8 mouse cellular contexts compared by ENCODE assay signal in the genomic region with DNA sequence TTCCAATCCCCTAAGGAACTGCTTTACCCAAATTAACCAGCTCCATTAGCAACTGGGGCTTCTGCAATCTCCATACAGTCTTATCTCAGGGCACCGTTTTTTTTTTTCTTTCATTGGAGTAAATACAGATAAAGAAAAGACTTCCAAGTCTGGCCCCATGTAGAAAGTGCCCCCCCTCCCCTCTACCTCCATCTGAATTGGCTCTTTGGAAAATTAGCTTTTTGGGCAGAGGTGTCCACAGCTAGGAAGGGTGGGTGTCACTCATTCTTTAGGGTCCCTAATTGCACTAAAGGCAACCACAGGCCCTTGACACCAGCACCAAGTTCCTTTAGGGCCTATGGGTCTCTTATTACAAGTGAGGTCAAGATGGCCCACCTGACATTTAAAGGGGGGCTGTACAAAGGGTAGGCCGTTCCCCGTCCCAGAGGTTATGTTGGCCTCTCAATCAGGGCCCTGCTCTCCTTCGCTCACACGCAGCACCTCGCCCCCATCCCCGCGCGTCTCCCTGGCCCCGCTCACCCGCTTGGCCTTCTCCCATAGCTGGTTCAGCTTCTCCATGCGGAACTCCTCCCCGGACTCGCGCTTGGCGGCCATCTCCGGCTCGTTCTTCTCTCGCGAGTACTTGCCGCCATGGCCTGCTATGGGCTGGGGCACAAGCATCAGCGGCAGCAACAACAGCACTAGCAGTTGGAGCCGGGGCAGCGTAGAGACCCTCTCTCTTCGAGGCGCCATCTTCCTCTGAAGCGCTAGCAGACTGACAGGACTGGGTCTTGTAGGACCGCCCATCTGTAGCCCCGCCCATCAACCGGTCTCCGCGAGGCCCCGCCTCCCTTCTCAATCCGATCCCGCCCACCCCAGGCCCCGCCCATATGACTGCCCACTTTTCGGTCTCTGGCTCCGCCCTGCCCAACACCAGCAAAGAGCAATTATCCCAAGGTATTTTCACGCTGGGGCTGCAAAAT. TPM values are rescaled to one million over a fixed set of nuclear protein-coding genes. Genes with fewer than 3 reads are reported as not detected.
DNase-seq lines count a peak whose midpoint lies in the region; ATAC-seq and TF ChIP-seq lines count a peak whose summit lies in the region.

A gene (minus strand): TSS at position 807 of the 962 bp plus-strand sequence.

- peak within 1 kb of the TSS; percentile 67 to 73 (median 73) for H3K4me3 ChIP-seq in CH12.LX (replicated peaks in 1 of 3; ENCODE audit: low read depth in 2 of 3, low read length in 2 of 3, poor library complexity in 1 of 3)
- peak within 1 kb of the TSS; percentile 72 for H3K4me3 ChIP-seq in forebrain, embryonic 11.5 days (ENCODE audit: low read depth, low read length)
- peak within 1 kb of the TSS; percentile 81 for H3K4me3 ChIP-seq in heart, embryonic 16.5 days (ENCODE audit: low read length)
- H3K4me3 ChIP-seq in liver, embryonic 15.5 days (replicated peaks) = peak within 1 kb of the TSS; percentile 69
- H3K4me3 ChIP-seq in neural tube, embryonic 12.5 days = peak within 1 kb of the TSS; percentile 78

- TF ChIP-seq RAD21 in CH12.LX (IDR thresholded peaks at IDR 0.05; ENCODE audit: low read depth, low read length) = no peak

- dilution Hi-C loops in CH12.LX (cut with MboI; ENCODE audit: extremely low pct_ligation_motif_present, extremely low pct_unique_long_range_greater_than_20kb, low sequenced_read_pairs) = no loop called here

- ATAC-seq in forebrain, embryonic 11.5 days (replicated peaks; ENCODE audit: low FRiP score) = peak; percentile 95
- peak; percentile 96 for ATAC-seq in heart, embryonic 16.5 days (replicated peaks; ENCODE audit: extremely low read depth, insufficient read depth, low FRiP score)
- peak; percentile 83 for ATAC-seq in liver, embryonic 15.5 days (ENCODE audit: insufficient read depth)
- peak; percentile 97 for ATAC-seq in neural tube, embryonic 12.5 days (ENCODE audit: low FRiP score, low read depth)

- no peak within 1 kb of the TSS for H3K27ac ChIP-seq in CH12.LX (ENCODE audit: insufficient read depth, low read depth)
- H3K27ac ChIP-seq in forebrain, embryonic 11.5 days (ENCODE audit: low read depth, low read length) = no peak within 1 kb of the TSS
- H3K27ac ChIP-seq in heart, embryonic 16.5 days (ENCODE audit: low read length) = peak within 1 kb of the TSS; percentile 80
- H3K27ac ChIP-seq in liver, embryonic 15.5 days (replicated peaks) = peak within 1 kb of the TSS; percentile 61
- peak within 1 kb of the TSS; percentile 66 for H3K27ac ChIP-seq in neural tube, embryonic 12.5 days

- peaks cover 22 to 33% of the 10 kb centered on the region in 2 experiments for H3K36me3 ChIP-seq in CH12.LX (replicated peaks in 1 of 2; ENCODE audit: control insufficient read depth in 1 of 2, insufficient read depth in 1 of 2, low read length in 1 of 2)
- no peaks in the 10 kb centered on the region; the same call in 1 of the 2 replicates for H3K36me3 ChIP-seq in forebrain, embryonic 11.5 days (ENCODE audit: control insufficient read depth, insufficient read depth, low read length)
- peaks cover 17% of the 10 kb centered on the region for H3K36me3 ChIP-seq in heart, embryonic 16.5 days (ENCODE audit: control insufficient read depth, insufficient read depth)
- H3K36me3 ChIP-seq in liver, embryonic 15.5 days (replicated peaks) = peaks cover 24% of the 10 kb centered on the region
- H3K36me3 ChIP-seq in neural tube, embryonic 12.5 days = peaks cover 24% of the 10 kb centered on the region

- H3K4me1 ChIP-seq in CH12.LX (ENCODE audit: control insufficient read depth in 1 of 2, insufficient read depth in 2 of 2) = peaks cover 18 to 30% of the 10 kb centered on the region in 2 experiments
- peaks cover 7% of the 10 kb centered on the region; the same call in 1 of the 2 replicates for H3K4me1 ChIP-seq in forebrain, embryonic 11.5 days (replicated peaks; ENCODE audit: control insufficient read depth, insufficient read depth, low read length)
- H3K4me1 ChIP-seq in heart, embryonic 16.5 days (ENCODE audit: control insufficient read depth, insufficient read depth, low read length) = peaks cover 17% of the 10 kb centered on the region
- H3K4me1 ChIP-seq in liver, embryonic 15.5 days (replicated peaks) = peaks cover 38% of the 10 kb centered on the region
- H3K4me1 ChIP-seq in neural tube, embryonic 12.5 days = peaks cover 26% of the 10 kb centered on the region

- peak; percentile 85 for DNase-seq in CH12.LX (ENCODE audit: extremely low read depth)
- peak; percentile 79 for DNase-seq in c-Kit-positive CD71-positive TER-119-negative erythroid progenitor cells, embryonic 14.5 days (ENCODE audit: low read depth)
- peak; percentile 98 for DNase-seq in forebrain, embryonic 11.5 days (ENCODE audit: low spot score)
- peak; percentile 88 to 96 for DNase-seq in kidney, postnatal 36 days
- peak; percentile 91 for DNase-seq in telencephalon, adult 2 months (ENCODE audit: low read depth, low spot score)

- 0 out of 2 replicates have a peak, but pooled peaks cover 3% of the 10 kb centered on the region for H3K79me2 ChIP-seq in CH12.LX (replicated peaks; ENCODE audit: control insufficient read depth, extremely low read depth, insufficient read depth, poor library complexity, severe bottlenecking)

- H3K9ac ChIP-seq in CH12.LX (ENCODE audit: insufficient read depth, low read depth) = peak within 1 kb of the TSS; percentile 41
- peak within 1 kb of the TSS; percentile 75 for H3K9ac ChIP-seq in forebrain, embryonic 11.5 days (ENCODE audit: low read length)
- peak within 1 kb of the TSS; percentile 85 for H3K9ac ChIP-seq in heart, embryonic 16.5 days (ENCODE audit: low read length)
- H3K9ac ChIP-seq in liver, embryonic 15.5 days = peak within 1 kb of the TSS; percentile 66
- H3K9ac ChIP-seq in neural tube, embryonic 12.5 days = peak within 1 kb of the TSS; percentile 79

- 1% methylated on average over 39 of the region's 39 CpGs for WGBS in forebrain, embryonic 11.5 days
- WGBS in heart, embryonic 16.5 days = under 1% methylated on average over 39 of the region's 39 CpGs
- WGBS in liver, embryonic 15.5 days (ENCODE audit: insufficient replicate concordance) = under 1% methylated on average over 39 of the region's 39 CpGs
- WGBS in neural tube, embryonic 12.5 days = under 1% methylated on average over 39 of the region's 39 CpGs

- in situ Hi-C loops in CH12.LX (cut with MboI; ENCODE audit: low pct_ligation_motif_present, low pct_unique_long_range_greater_than_20kb, low sequenced_read_pairs) = no loop called here

- peaks cover 24% of the 10 kb centered on the region for H3K27me3 ChIP-seq in CH12.LX (replicated peaks)
- no peaks in the 10 kb centered on the region for H3K27me3 ChIP-seq in forebrain, embryonic 11.5 days (ENCODE audit: control insufficient read depth, insufficient read depth, low read length)
- H3K27me3 ChIP-seq in heart, embryonic 16.5 days (ENCODE audit: control insufficient read depth, insufficient read depth, low read length) = no peaks in the 10 kb centered on the region
- peaks cover 11% of the 10 kb centered on the region for H3K27me3 ChIP-seq in liver, embryonic 15.5 days
- H3K27me3 ChIP-seq in neural tube, embryonic 12.5 days (replicated peaks) = no peaks in the 10 kb centered on the region

- TF ChIP-seq CTCF in CH12.LX (conservative IDR thresholded peaks at IDR 0.05 in 1 of 2, IDR thresholded peaks at IDR 0.05 in 1 of 2; ENCODE audit: low read depth in 2 of 2, low read length in 2 of 2) = no peak

- peak within 1 kb of the TSS; percentile 68 for H3K4me2 ChIP-seq in CH12.LX (ENCODE audit: insufficient read depth, low read depth, poor library complexity, severe bottlenecking)
- peak within 1 kb of the TSS; percentile 81 for H3K4me2 ChIP-seq in forebrain, embryonic 11.5 days (ENCODE audit: low read depth, low read length, severe bottlenecking)
- peak within 1 kb of the TSS; percentile 79 for H3K4me2 ChIP-seq in heart, embryonic 16.5 days (ENCODE audit: low read depth, low read length)
- peak within 1 kb of the TSS; percentile 80 for H3K4me2 ChIP-seq in liver, embryonic 15.5 days
- peak within 1 kb of the TSS; percentile 72 for H3K4me2 ChIP-seq in neural tube, embryonic 12.5 days (replicated peaks)

- peak; percentile 94 for TF ChIP-seq POLR2A in CH12.LX (IDR thresholded peaks at IDR 0.05; ENCODE audit: low read depth, low read length)

- no peak for TF ChIP-seq EP300 in CH12.LX (IDR thresholded peaks at IDR 0.05; ENCODE audit: low read length)

- no peaks in the 10 kb centered on the region for H3K9me3 ChIP-seq in CH12.LX (replicated peaks; ENCODE audit: low read length)
- H3K9me3 ChIP-seq in forebrain, embryonic 11.5 days (ENCODE audit: control insufficient read depth, low read length) = no peaks in the 10 kb centered on the region
- H3K9me3 ChIP-seq in heart, embryonic 16.5 days (replicated peaks; ENCODE audit: control insufficient read depth, low read length) = no peaks in the 10 kb centered on the region
- no peaks in the 10 kb centered on the region for H3K9me3 ChIP-seq in liver, embryonic 15.5 days (replicated peaks)
- H3K9me3 ChIP-seq in neural tube, embryonic 12.5 days = no peaks in the 10 kb centered on the region

TF ChIP-seq in CH12.LX, 34 proteins besides CTCF, POLR2A, EP300 and RAD21:
- TF ChIP-seq NELFE (IDR thresholded peaks at IDR 0.05; ENCODE audit: low read depth, low read length) (peak; percentile 75), SIN3A (IDR thresholded peaks at IDR 0.05; ENCODE audit: low read length) (peak; percentile 55; the same call in 1 of the 2 replicates), TCF12 (IDR thresholded peaks at IDR 0.05; ENCODE audit: low read depth, low read length) (peak; percentile 84), POLR2AphosphoS2 (IDR thresholded peaks at IDR 0.05; ENCODE audit: low read depth, low read length) (no peak), TBP (conservative IDR thresholded peaks at IDR 0.05; ENCODE audit: low read depth, low read length) (peak; percentile 82), CHD2 (IDR thresholded peaks at IDR 0.05; ENCODE audit: low read length) (peak; percentile 85), MAFK (IDR thresholded peaks at IDR 0.05; ENCODE audit: insufficient replicate concordance, low read length) (no peak), ELF1 (IDR thresholded peaks at IDR 0.05; ENCODE audit: low read depth, low read length) (peak; percentile 54; the same call in 1 of the 2 replicates)

RNA-seq across cellular contexts. Expression of the gene that starts here (rescaled TPM):
- 39.6 and 44.5 TPM in 2 replicates for total RNA-seq in CH12.LX (2012; rRNA removed)
- 22.9 and 26.5 TPM in 2 replicates for total RNA-seq in CH12.LX (2014; rRNA removed)
- 43.7 and 55.5 TPM in 2 replicates for polyA plus RNA-seq in CH12.LX (2012; ENCODE audit: insufficient read length, low read depth)
- polyA plus RNA-seq in forebrain, embryonic 11.5 days (2014; fragmentation: Nextera tagmentation; extraction: Ambion mirVana) = 83.2 and 83.7 TPM in 2 replicates
- polyA plus RNA-seq in heart, embryonic 16.5 days (2015; fragmentation: Nextera tagmentation; extraction: Ambion mirVana) = 113 and 131 TPM in 2 replicates
- polyA plus RNA-seq in liver, embryonic 15.5 days (2015; fragmentation: Nextera tagmentation; extraction: Ambion mirVana) = 77.9 and 82.8 TPM in 2 replicates
- 105 and 119 TPM in 2 replicates for polyA plus RNA-seq in neural tube, embryonic 12.5 days (2016; fragmentation: Nextera tagmentation; extraction: Ambion mirVana)

Comparison
In these comparisons a context has a peak if more than half of its experiments do, and no peak if none do; other contexts are left out.
1. H3K27ac ChIP-seq: peak in heart, embryonic 16.5 days (single experiment), liver, embryonic 15.5 days (single experiment) and neural tube, embryonic 12.5 days (single experiment); none in CH12.LX (single experiment) and forebrain, embryonic 11.5 days (single experiment).
2. Peak in every context shown above with its lines, with median percentiles within 50 percentile points of each other: DNase-seq, H3K4me2 ChIP-seq, H3K4me3 ChIP-seq, H3K9ac ChIP-seq and ATAC-seq.